Mouse (Mus musculus): ENCODE results near the gene Fntb.
"Not testable (repeated sequence)": the region's sequence is repeated elsewhere in the genome, so short reads cannot be mapped to it uniquely, and the experiment has no call there.

Fntb gene

DNA sequence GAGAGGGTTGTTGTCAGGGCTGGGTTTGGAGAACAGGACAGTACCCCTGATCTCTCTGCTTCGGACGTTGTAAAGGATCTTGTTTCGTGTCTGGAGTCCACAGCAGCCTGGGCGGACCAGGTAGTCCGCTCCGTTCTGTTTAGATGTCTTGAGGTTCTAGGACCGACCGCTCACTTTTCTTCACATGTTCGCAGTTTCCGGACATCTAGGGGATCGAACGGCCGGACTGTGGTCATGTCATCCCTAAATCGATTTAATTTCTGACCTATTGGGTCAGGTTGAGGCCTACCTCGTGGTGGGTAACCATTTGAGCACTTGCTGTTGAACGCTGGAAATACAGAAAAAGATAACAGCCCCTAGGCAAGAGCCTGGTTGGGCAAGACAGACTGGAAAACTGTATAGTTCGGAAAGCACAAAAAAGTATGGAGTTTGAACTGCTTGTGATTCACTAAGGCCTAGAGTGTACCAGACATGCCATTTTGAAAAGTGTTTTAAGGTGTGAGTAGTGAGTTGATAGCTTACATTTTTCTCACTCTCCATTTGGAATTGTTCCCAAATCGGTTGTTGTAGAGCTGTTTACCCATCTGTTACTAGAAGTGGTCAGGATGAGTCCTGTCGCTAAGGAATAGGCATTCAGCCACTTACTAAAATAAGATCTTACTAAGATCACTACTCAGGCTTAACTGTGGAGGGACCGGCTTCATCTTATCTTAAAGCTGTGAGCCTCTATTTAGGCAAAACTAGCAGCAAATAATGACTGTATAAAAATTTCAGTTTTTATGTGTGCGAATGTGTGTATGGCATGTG lies 72.7 kb downstream of the Fntb start:
- DNase-seq, result no peak

DNA sequence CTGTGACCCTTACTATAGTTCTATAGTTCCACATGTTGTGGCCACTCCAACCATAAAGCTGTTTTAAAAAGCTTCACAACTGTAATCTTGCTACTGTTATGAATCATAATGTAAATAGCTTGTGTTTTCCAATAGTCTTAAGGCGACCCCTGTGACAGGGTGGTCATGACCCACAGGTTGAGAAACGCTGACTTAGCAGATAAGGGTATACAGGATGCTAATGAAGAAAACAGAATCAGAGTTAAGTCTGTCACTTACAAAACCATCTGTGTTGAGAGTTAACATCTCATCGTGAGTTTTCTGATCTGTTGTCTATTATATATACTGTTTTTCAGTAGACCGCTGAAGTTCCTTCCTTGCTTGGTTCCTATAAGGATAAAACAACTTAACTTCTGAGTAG lies 73.9 kb downstream of the Fntb start:
- DNase-seq, result no peak

DNA sequence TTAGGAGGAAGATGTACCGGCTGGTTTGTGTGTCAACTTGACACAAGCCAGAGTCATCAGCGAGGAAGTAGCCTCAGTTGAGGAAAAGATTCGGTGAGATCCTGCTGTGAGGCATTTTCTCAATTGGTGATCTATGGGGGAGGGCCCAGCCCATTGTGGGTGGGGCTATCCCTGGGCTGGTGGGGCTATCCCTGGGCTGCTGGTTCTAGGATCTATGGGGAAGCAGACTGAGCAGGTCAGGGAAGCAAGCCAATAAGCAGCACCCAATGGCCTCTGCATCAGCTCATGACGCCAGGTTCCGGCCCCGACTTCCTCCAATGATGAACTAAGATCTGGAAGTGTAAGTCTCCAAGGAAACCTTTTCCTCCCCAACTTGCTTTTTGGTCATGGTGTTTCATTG lies 74.7 kb downstream of the Fntb start:
- no peak for DNase-seq

DNA sequence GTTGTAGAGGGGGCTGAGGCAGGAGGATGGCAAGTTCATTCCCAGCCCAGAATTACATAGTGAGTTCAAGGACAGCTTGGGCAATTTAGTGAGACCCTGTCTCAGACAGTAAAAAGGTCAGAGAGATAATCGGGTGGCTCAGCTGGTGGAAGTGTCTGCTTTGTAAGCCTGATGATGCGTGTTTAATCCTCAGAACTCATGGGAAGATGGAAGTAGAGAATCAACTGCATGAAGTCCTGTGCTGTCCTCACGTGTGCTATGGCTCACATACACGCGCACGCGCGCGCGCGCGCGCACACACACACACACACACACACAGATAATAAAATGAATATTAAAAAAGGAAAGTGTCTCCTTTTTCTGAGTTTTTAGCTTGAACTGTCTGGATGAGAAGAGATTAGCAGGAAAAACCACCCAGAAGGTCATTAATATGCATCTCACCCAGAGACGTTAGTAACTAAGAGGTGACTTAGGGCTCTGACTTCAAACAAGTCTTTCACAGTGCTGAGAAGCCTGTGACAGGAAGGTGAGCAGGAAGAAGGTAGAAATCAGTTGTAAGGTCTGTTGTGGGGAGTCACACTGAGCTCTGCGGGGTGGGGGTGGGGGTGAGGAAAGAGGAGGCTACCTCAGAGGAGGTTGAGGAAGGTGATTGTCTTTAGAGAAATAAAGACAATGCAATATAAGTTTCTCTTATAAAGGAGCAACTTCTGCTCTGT lies 79.1 kb downstream of the Fntb start:
- DNase-seq, result no peak

DNA sequence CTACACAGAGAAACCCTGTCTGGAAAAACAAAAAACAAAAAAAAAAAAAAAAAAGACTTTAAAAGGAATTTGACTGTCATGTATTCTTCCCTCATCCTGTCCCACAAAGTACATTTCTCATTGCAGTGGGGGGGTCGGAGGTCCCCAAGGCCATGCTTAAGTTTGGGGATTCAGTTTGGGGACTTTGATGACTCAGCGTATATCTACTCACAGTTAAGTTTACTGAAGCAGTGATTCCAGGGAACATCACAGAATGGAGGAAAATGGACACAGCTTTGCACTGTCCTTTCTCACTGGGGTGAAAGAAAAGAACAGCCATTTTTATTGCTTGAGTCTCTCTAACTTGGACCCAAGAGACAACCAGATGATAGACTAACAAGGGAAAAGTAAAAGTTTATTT lies 87.0 kb downstream of the Fntb start:
- DNase-seq, result no peak

DNA sequence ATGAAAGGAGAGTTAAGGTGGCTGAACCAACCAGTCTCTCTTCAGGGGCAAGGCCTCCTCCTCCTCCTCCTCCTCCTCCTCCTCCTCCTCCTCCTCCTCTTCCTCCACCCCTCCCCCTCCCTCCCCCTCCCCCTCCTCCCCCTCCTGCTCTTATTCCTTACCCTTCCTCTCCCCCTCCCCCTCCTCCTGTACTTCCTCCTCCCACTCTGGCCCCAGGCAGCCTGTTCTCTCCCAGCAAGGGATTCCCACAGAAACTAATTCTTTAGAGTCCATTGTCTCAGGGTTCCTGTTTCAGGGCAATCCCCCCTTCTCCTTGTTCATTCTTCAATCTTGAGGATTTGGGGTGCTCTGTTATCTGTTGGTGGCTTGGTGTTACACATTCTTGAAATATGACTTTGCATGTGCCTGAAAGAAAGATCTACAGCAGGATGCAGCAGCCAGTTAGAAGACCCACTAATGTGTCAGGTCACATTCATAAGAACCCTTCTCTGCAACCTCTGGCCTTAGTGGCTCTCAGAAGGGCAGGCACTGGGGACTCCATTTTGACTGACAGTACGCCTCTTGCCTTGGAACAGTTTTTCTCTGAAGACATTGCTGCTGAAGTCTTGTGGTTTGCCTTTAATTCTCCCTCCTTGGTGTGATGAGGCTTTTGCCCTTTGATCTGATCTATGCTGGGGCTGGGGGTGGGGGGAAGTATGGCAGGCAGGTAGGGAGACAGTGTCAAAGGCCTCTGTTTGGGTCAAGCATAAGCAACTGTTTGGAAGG lies 88.2 kb downstream of the Fntb start:
- DNase-seq, result no peak

DNA sequence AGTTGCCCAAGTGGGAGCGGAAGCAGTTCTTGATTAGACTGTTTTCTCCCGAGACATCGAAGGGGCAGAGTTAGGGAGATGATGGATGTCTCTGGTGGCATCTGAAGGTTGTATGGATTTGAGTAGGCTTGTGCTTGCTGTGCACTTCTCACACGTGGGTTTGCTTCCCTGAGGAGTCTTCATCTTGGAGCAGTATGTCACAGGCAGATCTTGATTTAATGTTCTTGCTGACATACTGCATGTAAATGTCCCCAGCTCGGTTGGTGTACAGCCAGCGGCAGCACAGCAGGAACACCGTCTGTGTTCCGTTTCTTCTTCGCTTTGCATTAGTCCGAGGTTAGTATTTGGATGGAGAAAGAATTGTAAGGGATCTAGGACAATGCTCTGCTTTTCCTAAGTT lies 91.7 kb downstream of the Fntb start:
- DNase-seq, result peak; percentile 54 to 63

DNA sequence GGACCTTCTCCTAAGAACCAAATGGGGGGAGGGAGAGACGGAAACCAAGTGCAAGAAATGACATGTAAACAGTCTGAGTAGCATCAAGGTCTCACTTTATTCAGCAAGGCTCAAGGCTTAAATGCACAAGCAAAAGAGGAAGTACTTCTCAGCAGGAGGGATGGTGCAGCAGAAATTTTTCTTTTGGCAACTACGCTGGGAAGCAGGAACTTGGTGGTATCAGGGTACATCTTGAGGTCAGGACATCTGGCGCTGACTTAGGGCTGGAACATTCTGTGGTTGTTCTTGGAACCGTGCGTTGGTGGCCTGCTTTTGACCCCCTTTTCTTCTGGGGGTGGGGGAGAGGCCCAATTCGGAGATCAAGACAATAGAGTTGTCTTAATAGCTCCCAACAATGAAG lies 93.4 kb downstream of the Fntb start:
- DNase-seq, result not testable (repeated sequence)

DNA sequence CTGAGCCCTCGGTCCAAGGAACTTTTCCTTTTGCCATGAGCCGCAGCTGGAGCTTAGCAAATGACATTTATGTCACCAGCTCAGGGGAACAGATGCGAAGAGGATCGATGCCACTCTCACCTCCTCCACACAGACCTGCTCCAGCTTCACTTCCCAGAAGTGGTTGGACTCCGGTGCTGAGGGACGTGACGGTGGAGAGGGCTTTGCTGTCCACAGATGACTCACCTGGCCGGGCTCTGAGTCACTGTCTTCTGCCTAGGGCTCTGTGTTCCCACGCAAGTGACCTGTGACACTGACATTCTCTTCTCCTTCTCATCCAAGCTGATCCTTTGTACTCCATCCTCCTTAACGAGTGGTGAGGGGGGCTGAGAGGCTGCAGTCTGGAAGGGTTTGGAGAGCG lies 98.3 kb downstream of the Fntb start:
- no peak for DNase-seq

DNA sequence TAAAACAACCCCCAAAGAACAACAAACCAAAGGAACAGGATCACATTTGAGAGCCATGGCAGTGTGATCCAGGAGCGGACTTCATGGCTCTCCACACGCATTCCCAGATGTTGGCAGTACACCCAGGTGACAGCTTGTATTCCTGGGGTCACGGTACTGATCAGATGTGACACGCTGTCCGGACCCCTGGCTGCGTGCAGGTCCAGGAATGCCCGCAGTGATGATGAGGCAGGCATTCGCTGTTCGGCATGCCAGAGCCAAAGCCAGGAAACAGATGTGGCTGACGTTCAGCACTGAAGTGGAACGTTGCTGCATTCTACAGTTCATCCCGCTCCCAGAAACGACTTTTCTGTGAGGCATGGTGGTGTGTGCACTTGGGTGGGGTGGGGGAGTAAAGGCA lies 99.9 kb downstream of the Fntb start:
- DNase-seq, result no peak

DNA sequence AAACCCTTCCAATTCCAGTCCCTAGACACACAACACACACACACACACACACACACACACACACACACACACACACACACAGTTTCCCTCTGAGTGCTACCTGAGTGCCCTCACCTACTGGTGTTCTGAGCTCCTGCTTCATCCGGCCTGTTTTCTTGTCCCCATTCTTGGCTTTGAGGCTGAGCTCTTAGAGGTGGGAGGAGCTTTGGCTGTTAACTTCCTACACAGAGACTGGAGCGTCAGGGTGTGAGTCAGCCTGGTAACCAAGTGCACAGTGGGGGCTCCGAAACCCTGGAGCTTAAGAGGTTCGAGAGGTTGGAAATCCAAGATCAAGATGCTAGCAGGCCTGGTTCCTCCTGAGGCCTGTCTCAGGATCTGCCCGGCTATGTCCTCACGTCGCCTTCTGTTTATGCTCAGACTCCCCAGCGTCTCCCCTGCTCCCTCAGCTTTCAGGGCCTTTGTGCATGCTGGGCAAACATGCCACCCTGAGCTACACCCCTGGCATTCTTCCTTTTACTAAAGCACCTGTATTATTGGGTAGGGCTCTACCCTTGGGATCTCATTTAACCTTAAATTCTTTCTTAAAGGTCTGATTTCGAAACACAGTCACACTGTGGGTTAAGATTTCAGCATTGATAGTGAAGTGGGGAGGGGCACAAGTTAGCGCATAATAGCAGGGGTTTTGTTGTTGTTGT lies 102.3 kb downstream of the Fntb start:
- DNase-seq, result peak; percentile 44 to 54

DNA sequence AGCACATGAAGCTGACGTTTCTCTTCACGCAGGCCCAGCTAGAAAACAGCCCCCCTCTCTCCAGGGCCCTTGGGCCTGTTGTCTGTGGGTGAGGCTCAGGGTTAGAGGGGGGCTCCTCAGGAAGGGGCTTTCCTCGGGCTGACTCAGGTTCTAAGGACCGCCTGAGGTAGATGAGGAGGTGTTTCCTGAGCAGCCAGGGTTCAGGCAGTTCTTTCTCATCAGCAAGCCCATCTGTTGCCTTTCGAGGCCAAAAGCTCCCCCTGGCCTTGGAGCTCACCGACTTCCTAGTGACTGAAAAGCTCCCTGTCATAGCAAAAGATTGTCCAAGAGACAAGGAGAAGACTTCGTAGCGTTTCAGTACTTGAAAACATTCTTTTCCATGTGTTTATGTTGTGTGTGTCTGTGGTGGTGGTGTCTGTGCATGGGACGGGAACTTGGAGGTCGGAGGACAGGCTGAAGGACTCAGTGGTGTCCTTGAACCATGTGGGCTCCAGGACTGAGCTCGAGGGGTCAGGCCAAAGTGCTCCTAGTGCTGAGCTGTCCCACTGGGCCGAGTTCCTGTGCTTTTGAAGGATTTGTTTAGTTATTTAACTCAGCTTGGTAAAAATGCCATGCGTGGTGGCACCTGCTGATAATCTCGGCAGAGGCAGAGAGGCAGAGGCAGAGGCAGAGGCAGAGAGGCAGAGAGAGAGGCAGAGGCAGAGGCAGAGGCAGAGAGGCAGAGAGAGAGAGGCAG lies 103.2 kb downstream of the Fntb start:
- peak; percentile 58 to 70 for DNase-seq

DNA sequence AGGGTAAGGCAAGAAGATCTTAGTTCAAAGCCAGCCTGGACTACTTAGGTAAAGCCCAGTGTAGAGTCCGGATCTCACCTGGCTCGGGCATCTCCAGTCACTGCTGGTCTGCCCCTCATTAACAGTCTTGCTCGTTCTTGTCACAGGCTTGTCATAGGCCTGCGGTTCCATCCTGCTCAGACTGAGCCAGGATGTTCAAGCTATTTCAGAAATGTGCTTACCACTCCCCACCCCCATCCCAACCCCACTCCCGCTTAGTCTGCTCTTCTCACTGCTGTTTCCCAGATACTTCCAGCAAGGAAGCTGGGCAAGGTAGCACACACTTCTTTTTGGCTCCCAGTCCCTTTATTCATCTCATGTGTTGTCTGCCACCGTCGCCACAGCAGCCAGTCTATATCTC lies 104.2 kb downstream of the Fntb start:
- peak in 1 of 2 experiments; percentile 22 for DNase-seq

DNA sequence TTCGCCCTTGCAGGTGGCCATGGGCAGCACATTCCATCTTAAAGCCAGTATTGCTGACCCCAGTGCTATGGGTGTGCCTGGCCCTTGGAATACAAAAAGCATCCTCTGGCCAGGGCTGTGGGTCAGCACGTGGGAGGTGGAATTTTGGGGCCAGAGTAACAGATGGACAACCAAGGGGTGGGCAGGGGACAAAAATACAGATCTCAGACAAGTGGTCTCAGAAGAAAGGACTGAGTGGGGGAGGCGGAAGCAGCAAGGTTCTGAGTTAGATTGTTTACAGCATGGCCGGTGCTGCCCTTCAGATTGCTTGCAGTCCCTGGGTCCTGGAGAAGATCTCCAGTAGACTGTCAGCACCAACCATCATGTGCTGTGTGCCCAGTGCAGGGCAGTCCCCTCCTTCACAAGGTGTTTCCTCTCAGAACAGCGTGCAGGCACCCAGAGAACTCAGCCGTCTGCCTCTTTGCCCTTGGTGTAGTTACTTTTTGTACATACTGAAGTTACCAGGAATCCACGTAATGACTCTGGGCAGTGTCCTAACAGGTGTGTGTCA lies 107.5 kb downstream of the Fntb start:
- DNase-seq, result peak in 1 of 2 experiments; percentile 50

DNA sequence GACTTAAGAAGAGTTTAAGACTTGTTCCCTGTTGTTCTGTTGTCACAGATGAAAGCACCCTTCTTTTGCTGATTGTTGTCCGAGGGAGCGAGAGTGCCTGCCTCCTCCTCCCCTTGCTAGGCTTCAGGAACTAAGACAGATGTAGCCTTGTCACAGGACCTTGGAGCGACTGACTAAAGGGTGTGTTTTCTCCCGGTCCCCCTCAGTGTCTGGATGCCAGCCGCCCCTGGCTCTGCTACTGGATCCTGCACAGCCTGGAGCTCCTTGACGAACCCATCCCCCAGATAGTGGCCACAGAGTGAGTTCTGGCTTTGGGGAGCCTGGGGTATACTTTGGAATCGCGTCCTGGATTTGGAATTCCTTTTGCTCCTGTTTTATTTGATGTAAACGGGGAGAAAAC lies 109.4 kb downstream of the Fntb start:
- no peak for DNase-seq

DNA sequence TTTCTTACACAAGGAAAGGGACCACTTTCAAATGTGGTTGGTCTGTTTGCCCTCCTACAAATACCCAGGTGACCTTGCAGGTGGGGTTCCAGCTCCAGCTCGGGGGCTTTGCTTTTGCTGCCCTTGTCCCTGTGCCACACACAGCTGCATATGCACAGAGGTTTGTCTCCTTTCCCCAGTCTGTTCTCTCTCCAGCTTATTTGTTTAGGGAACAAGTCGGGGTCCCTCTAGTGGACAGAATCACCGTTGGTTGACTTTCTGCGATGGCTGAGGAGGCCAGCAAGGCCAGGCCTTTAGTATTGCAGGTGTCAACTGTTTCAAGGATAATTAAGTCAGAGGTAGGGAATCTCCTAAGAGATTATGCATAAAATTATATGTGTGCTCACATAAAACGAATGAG lies 113.9 kb downstream of the Fntb start:
- peak; percentile 86 for DNase-seq

DNA sequence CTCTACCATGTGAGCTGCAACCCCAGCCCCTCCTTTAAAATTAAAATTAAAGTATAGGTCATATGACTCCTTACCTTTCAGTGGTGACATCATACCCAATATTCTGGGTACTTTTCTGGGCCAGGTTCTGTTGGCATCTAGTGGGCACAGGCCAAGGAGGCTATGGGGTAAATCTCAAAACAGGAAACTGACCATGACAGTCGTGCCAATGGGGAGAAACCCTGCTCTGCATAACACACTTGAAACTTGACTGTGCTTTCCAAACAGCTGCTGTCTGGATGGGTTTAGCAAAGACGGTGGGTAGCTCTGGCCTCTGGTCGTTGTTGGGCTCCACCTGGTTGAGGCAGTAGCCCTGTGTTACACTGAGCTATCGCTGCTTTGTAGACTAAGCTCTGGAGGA lies 114.7 kb downstream of the Fntb start:
- DNase-seq, result no peak

DNA sequence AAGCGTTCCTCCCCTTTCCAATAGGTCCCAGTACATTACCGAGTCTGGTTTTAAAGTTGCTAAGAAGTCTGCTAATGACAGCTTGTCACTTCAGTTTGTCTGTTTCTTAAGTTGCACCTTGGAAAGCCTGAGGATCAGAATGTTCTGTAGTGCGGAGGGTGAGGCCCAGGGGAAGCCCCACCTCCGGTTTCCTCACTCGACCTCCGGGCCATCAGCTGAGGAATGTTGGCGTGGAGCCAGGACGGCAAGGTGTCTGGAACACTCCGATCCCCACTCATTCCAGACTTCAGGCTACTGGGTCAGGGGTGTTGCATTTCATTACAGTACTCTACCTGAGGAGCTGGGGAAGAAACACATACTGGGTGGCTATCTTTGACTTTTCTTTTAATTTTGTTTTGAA lies 118.4 kb downstream of the Fntb start:
- DNase-seq, result peak in 1 of 2 experiments; percentile 63

DNA sequence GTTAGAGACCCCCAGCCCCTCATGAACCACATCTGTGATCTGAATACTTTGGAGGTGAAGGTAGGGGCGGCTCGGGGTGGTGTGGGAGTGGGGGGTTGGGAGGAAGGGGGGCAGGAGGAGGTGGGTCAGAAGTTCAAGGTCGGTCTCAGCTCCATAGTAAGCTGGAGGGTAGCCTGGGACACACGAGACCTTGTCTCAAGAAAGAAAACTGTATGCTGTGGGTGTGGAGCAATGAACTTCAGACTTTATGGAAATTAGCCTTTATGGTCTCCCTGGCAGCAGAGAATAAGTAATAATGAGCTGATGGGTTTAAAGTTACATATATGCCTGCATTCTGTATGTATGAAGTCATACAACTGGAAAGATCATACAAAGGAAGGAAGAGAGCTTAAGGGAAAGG lies 119.7 kb downstream of the Fntb start:
- no peak for DNase-seq

DNA sequence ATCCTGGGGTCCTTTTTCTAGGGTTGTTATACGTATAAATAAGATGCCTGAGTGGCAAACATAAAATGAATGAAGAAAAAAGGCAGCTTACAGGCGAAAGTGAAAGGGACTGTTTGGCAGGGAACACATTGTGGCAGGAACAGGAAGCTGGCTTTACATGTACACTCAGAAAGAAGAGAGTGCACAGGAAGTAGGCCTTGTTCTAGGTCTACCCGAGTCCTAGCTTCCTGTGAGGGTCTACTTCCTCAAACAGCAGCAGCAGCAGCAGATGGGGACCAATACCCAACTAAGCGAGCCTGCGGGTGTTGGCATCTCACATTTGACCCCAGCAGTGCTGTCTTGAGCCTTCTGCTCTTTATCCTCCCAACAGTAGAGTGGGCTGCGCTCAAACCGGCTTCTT lies 121.4 kb downstream of the Fntb start:
- DNase-seq, result no peak

DNA sequence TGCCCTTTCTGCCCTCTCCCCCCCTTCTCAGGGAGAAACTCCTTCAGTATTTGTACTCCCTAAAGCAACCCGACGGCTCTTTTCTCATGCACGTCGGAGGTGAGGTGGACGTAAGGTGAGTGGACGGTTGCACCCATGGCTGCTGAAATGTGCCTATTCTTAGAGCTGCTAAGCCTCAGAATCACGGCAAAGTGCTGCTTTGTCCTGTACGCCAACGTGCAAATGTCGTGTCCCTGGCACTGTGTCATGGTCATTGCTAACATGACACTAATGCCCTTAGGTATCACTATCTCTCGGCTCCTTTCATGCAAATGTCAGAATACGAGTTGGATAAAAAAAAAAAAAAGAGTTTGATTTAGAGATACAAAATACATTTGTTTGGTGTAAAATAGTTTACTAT lies 122.6 kb downstream of the Fntb start:
- no peak for DNase-seq
